Mouse (Mus musculus): ENCODE data around the gene Klhl33. TPM values are rescaled to one million over a fixed set of nuclear protein-coding genes. Genes with fewer than 3 reads are reported as not detected.

Klhl33 gene
- total RNA-seq, 2 experiments from 2014 or later: 0.50 to 0.63 TPM

GRCm38 (mm10) chr14:50855788-50856187, 41.5 kb downstream of the Klhl33 start:
- no peak for DNase-seq

Other genes starting within 250 kb of the Klhl33 start
- not detected for gene Olfr747, start 204.3 kb downstream of the Klhl33 start, total RNA-seq (2021)
- not detected for gene Olfr748, start 190.1 kb downstream of the Klhl33 start, total RNA-seq (2021)
- not detected for gene Olfr749, start 152.4 kb downstream of the Klhl33 start, total RNA-seq (2021)
- gene Ttc5, start 112.0 kb downstream of the Klhl33 start, total RNA-seq (2021): 10 to 100 TPM; 30.8 to 46.9 TPM
- gene Ccnb1ip1, start 89.8 kb downstream of the Klhl33 start, total RNA-seq (2021): not detected
- 10 to 100 TPM; 24.1 to 24.4 TPM for gene Parp2, start 89.7 kb downstream of the Klhl33 start, total RNA-seq (2021)
- gene Tep1, start 26.9 kb downstream of the Klhl33 start, total RNA-seq (2021): 10 to 100 TPM; 18.2 to 21.6 TPM
- 10 to 100 TPM; 42.9 to 57.8 TPM for gene Osgep, start 27.4 kb upstream of the Klhl33 start, total RNA-seq (2021)
- 10 to 100 TPM; 61.0 to 89.4 TPM for gene Apex1, start 27.5 kb upstream of the Klhl33 start, total RNA-seq (2021)
- gene Pip4p1, start 33.3 kb upstream of the Klhl33 start, total RNA-seq (2021): 10 to 100 TPM; 58.5 to 65.6 TPM
- gene Pnp, start 33.6 kb upstream of the Klhl33 start, total RNA-seq (2021): 10 to 100 TPM; 43.1 to 45.2 TPM
- 10 to 100 TPM; 37.6 to 46.1 TPM for gene Gm49342, start 47.0 kb upstream of the Klhl33 start, total RNA-seq (2021)
- 1 to 10 TPM; 2.1 to 2.9 TPM for gene Pnp2, start 58.5 kb upstream of the Klhl33 start, total RNA-seq (2021)
- gene Rnase10, start 110.2 kb upstream of the Klhl33 start, total RNA-seq (2021): under 1 TPM; 0.23 to 0.26 TPM
- gene Rnase9, start 144.4 kb upstream of the Klhl33 start, total RNA-seq (2021): not detected
- gene Rnase11, start 152.7 kb upstream of the Klhl33 start, total RNA-seq (2021): not detected
- gene Rnase12, start 160.2 kb upstream of the Klhl33 start, total RNA-seq (2021): not detected
- gene Olfr750, start 176.9 kb upstream of the Klhl33 start, total RNA-seq (2021): not detected
- 10 to 100 TPM; 40.6 to 52.3 TPM for gene Rnase4, start 193.6 kb upstream of the Klhl33 start, total RNA-seq (2021)
- gene Ang, start 193.6 kb upstream of the Klhl33 start, total RNA-seq (2021): 1 to 10 TPM; 5.5 to 5.8 TPM
- not detected for gene Eddm3b, start 216.9 kb upstream of the Klhl33 start, total RNA-seq (2021)
- gene Rnase6, start 226.4 kb upstream of the Klhl33 start, total RNA-seq (2021): 1 to 10 TPM in 1 of 2 experiments, under 1 TPM in 1; 0.46 to 1.4 TPM
- gene Rnase1, start 249.3 kb upstream of the Klhl33 start, total RNA-seq (2021): not detected

Measured in adrenal gland, postnatal 36 days (tissue).